8 mouse cellular contexts compared by ENCODE assay signal in the genomic region with DNA sequence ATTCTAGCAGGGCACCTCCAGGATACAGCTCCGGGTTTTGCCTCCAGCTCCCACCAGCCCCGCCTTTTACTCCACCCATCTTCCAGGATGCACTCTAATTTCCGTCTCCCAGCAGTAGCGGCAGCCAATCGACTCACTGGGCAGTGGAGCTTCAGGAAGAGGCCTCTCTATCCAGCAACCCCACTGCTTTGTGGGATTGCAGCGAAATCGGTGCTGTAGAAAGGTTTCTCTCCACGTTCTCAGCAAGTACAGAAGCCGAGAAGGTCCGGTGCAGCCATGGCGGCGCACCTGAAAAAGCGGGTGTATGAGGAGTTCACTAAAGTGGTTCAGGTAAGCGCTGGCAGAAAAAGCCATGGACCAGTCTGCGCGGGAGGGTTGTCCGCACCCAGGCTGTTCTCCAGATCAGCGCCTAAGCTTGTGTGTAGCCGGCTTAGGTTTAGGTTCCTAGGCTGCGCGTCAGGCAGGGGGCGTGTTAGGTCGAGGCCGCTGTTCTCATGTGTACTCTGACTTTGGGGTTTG. TPM values are rescaled to one million over a fixed set of nuclear protein-coding genes. Genes with fewer than 3 reads are reported as not detected.
A peak's percentile ranks its signal among the peaks of the same experiment; 100 is the strongest.
DNase-seq lines count a peak whose midpoint lies in the region; ATAC-seq and TF ChIP-seq lines count a peak whose summit lies in the region.

A gene (plus strand): TSS at position 136 of the 519 bp plus-strand sequence.

- H3K4me2 ChIP-seq in hindbrain, embryonic 13.5 days: peak within 1 kb of the TSS; percentile 90

- in situ Hi-C loops in Patski (cut with MboI; ENCODE audit: low pct_unique_long_range_greater_than_20kb): loop anchor here (5.0 kb wide), 1 partner anchor 96 kb away; a partner anchor contains a TSS

- CTCF ChIA-PET in Patski (lab: Charles Lee): interaction anchor here (0.7 to 1.4 kb wide), 5 partner anchors 30 to 101 kb away, joined by 3 to 4 read pairs (median 3); no protein-coding TSS in a partner anchor

- H3K27me3 ChIP-seq in Patski: no peaks in the 10 kb centered on the region
- 0 out of 2 replicates have a peak, but pooled peaks cover 5% of the 10 kb centered on the region for H3K27me3 ChIP-seq in hindbrain, embryonic 13.5 days

- 0% methylated on average over 24 of the region's 24 CpGs for WGBS in hindbrain, embryonic 13.5 days

- peak within 1 kb of the TSS; percentile 76 for H3K9ac ChIP-seq in hindbrain, embryonic 13.5 days

- ATAC-seq in Patski: peak; percentile 99
- peak; percentile 100 for ATAC-seq in hindbrain, embryonic 13.5 days (ENCODE audit: low FRiP score)

- H3K9me3 ChIP-seq in hindbrain, embryonic 13.5 days: no peaks in the 10 kb centered on the region

- DNase-seq in Patski (ENCODE audit: low read depth, low spot score): peak; percentile 82
- DNase-seq in cerebellum, postnatal 14 days: peak; percentile 90 to 91
- peak; percentile 87 to 90 for DNase-seq in frontal cortex, postnatal 14 days (ENCODE audit: low spot score in 2 of 2)
- peak; percentile 59 to 78 for DNase-seq in layer of hippocampus, postnatal 25 days (ENCODE audit: extremely low spot score in 1 of 2, low spot score in 1 of 2)
- DNase-seq in lung, postnatal 25 days (ENCODE audit: low spot score): peak; percentile 96
- DNase-seq in retina, embryonic 14.5 days (ENCODE audit: low spot score): peak; percentile 94
- peak; percentile 85 for DNase-seq in thymus, postnatal 4 days

- peaks cover 24% of the 10 kb centered on the region for H3K4me1 ChIP-seq in hindbrain, embryonic 13.5 days (replicated peaks)

- peak within 1 kb of the TSS; percentile 69 for H3K4me3 ChIP-seq in hindbrain, embryonic 13.5 days

- peaks cover 12% of the 10 kb centered on the region for H3K36me3 ChIP-seq in hindbrain, embryonic 13.5 days

- peak; percentile 46 for TF ChIP-seq CTCF in Patski (IDR thresholded peaks at IDR 0.05)

- peak within 1 kb of the TSS; percentile 82 for H3K27ac ChIP-seq in hindbrain, embryonic 13.5 days

- POLR2A ChIA-PET in Patski (lab: Charles Lee): interaction anchor here (0.6 to 1.1 kb wide), 2 partner anchors 10 to 98 kb away, joined by 3 to 4 read pairs; a partner anchor contains a TSS

RNA-seq across cellular contexts. Expression of the gene that starts here (rescaled TPM):
- polyA plus RNA-seq in Patski (2021): 42.6 TPM
- polyA plus RNA-seq in hindbrain, embryonic 13.5 days (2015; fragmentation: Nextera tagmentation; extraction: Ambion mirVana): 50.0 and 50.9 TPM in 2 replicates
- total RNA-seq in layer of hippocampus, postnatal 25 days (2021): 10 to 100 TPM; 27.0 to 31.4 TPM

Comparison
In these comparisons a context has a peak if more than half of its experiments do, and no peak if none do; other contexts are left out.
1. Peak in every context shown above with its lines: DNase-seq, ATAC-seq, H3K4me3 ChIP-seq and H3K27ac ChIP-seq.